Mouse (Mus musculus): Measurements from ENCODE around the gene Hnrnpa1. TPM values are rescaled to one million over a fixed set of nuclear protein-coding genes. Genes with fewer than 3 reads are reported as not detected.
"Not testable (repeated sequence)": the region's sequence is repeated elsewhere in the genome, so short reads cannot be mapped to it uniquely, and the experiment has no call there.

Gene Hnrnpa1
- polyA plus RNA-seq, 1 experiment, result 69.3 TPM

DNA sequence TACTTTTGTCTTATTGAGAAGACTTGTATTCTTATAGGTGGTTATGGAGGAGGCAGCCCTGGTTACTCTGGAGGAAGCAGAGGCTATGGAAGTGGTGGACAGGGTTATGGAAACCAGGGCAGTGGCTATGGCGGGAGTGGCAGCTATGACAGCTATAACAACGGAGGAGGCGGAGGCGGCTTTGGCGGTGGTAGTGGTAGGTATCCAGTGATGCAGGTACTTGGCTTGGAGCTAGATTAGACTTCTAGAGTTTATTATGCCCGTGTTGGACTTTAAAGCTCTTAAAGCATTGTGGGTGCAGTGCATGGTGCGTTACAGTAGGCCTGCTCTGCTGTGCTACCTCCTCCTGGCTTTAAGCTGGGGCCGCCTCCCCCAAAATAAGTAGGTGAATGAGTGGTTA is 2.7 kb downstream of the Hnrnpa1 start:
- no peak for TF ChIP-seq CTCF (conservative IDR thresholded peaks at IDR 0.05; ENCODE audit: insufficient read depth, insufficient read length, low read depth, low read length)
- no peak for TF ChIP-seq POLR2A (IDR thresholded peaks at IDR 0.05; ENCODE audit: low read depth, low read length)
- peaks cover 6% of the 10 kb centered on the region; the same call in 1 of the 2 replicates for H3K4me1 ChIP-seq (ENCODE audit: control insufficient read depth, insufficient read depth, low read length)
- no peak overlapping the region for H3K27ac ChIP-seq (ENCODE audit: insufficient read depth, low read depth, low read length)
- 39% methylated on average over 8 of the region's 8 CpGs for WGBS
- peaks cover 32% of the 10 kb centered on the region for H3K36me3 ChIP-seq (ENCODE audit: control insufficient read depth, insufficient read depth, low read length)
- no peak overlapping the region for H3K4me3 ChIP-seq (ENCODE audit: insufficient read depth, low read depth, low read length)
- no peaks in the 10 kb centered on the region for H3K27me3 ChIP-seq (replicated peaks; ENCODE audit: control insufficient read depth, insufficient read depth, low read length)
- no peak for DNase-seq

DNA sequence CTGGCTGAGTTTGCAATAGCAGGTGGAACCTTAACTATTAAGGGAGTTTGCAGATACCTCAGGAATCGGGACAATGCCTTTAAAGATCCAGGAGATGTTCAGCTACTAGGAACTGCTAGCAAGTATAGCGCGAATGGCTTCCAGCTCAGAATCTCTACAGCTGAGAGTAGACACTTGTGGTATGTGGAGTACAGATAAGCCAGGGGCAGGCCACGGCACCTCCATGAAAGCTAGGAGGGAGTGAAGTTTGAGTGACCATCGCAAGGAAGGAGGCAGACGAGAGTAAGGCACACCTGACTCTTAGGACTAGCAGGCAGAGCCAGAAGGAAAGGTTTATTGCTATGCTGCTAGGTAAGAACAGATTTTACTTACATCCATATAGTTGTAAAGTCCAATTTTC is 5.4 kb downstream of the Hnrnpa1 start:
- no peak for TF ChIP-seq POLR2A (IDR thresholded peaks at IDR 0.05; ENCODE audit: low read depth, low read length)
- no peak for TF ChIP-seq CTCF (conservative IDR thresholded peaks at IDR 0.05; ENCODE audit: insufficient read depth, insufficient read length, low read depth, low read length)
- DNase-seq, result no peak
- Histone ChIP-seq H3K27ac (ENCODE audit: insufficient read depth, low read depth, low read length) (no peak overlapping the region), H3K4me1 (ENCODE audit: control insufficient read depth, insufficient read depth, low read length) (peaks cover 6% of the 10 kb centered on the region; the same call in 1 of the 2 replicates), H3K27me3 (replicated peaks; ENCODE audit: control insufficient read depth, insufficient read depth, low read length) (no peaks in the 10 kb centered on the region), H3K4me3 (ENCODE audit: insufficient read depth, low read depth, low read length) (no peak overlapping the region), H3K36me3 (ENCODE audit: control insufficient read depth, insufficient read depth, low read length) (peaks cover 32% of the 10 kb centered on the region)
- 78% methylated on average over 6 of the region's 6 CpGs for WGBS

DNA sequence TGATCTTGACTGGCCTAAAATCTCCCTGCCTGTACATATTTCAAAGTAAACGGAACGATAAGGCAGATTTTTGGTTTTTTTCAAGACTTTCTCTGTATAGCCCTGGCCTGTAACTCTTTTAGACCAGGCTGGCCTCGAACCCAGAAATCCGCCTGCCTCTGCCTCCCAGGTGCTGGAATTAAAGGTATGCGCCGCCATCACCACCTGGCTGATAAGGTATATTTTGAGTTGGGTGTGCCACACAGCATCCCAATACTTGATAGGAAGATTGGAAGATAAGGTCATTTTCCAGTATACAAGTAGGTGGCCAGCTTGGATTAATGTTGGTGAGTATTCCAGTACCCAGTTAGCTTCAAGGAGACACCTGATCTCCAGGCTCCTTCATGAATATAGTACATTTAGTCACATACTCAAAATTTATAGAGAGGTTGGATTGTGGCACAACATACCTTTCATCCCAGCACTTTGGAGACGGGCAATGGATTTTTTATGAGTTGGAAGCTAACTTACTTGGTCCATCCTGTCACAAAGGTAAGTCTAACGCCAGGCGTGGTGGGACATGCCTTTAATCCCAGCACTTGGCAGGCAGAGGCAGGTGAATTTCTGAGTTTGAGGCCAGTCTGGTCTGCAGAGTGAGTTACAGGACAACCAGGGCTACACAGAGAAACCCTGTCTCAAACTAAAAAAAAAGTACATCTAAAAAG is 7.0 kb downstream of the Hnrnpa1 start:
- Histone ChIP-seq H3K4me3 (ENCODE audit: insufficient read depth, low read depth, low read length) (no peak overlapping the region), H3K27me3 (replicated peaks; ENCODE audit: control insufficient read depth, insufficient read depth, low read length) (no peaks in the 10 kb centered on the region), H3K27ac (ENCODE audit: insufficient read depth, low read depth, low read length) (no peak overlapping the region), H3K36me3 (ENCODE audit: control insufficient read depth, insufficient read depth, low read length) (peaks cover 27% of the 10 kb centered on the region), H3K4me1 (ENCODE audit: control insufficient read depth, insufficient read depth, low read length) (peaks cover 2% of the 10 kb centered on the region; the same call in 1 of the 2 replicates)
- 89% methylated on average over 9 of the region's 9 CpGs for WGBS
- TF ChIP-seq POLR2A (IDR thresholded peaks at IDR 0.05; ENCODE audit: low read depth, low read length) (no peak), CTCF (conservative IDR thresholded peaks at IDR 0.05; ENCODE audit: insufficient read depth, insufficient read length, low read depth, low read length) (no peak)
- no peak for DNase-seq

GRCm38 (mm10) chr15:103247782-103248400 is 7.7 kb downstream of the Hnrnpa1 start:
- Histone ChIP-seq H3K27me3 (replicated peaks; ENCODE audit: control insufficient read depth, insufficient read depth, low read length) (no peaks in the 10 kb centered on the region), H3K4me1 (ENCODE audit: control insufficient read depth, insufficient read depth, low read length) (0 out of 2 replicates have a peak, but pooled peaks cover 2% of the 10 kb centered on the region), H3K27ac (ENCODE audit: insufficient read depth, low read depth, low read length) (no peak overlapping the region), H3K36me3 (ENCODE audit: control insufficient read depth, insufficient read depth, low read length) (peaks cover 23% of the 10 kb centered on the region), H3K4me3 (ENCODE audit: insufficient read depth, low read depth, low read length) (no peak overlapping the region)
- DNase-seq, result no peak
- TF ChIP-seq CTCF (conservative IDR thresholded peaks at IDR 0.05; ENCODE audit: insufficient read depth, insufficient read length, low read depth, low read length) (no peak), POLR2A (IDR thresholded peaks at IDR 0.05; ENCODE audit: low read depth, low read length) (no peak)

- Histone ChIP-seq H3K4me3 (ENCODE audit: insufficient read depth, low read depth, low read length) (no peak overlapping the region), H3K4me1 (ENCODE audit: control insufficient read depth, insufficient read depth, low read length) (no peaks in the 10 kb centered on the region), H3K36me3 (ENCODE audit: control insufficient read depth, insufficient read depth, low read length) (peaks cover 18% of the 10 kb centered on the region), H3K27me3 (replicated peaks; ENCODE audit: control insufficient read depth, insufficient read depth, low read length) (no peaks in the 10 kb centered on the region), H3K27ac (ENCODE audit: insufficient read depth, low read depth, low read length) (no peak overlapping the region)
- TF ChIP-seq POLR2A (IDR thresholded peaks at IDR 0.05; ENCODE audit: low read depth, low read length) (no peak), CTCF (conservative IDR thresholded peaks at IDR 0.05; ENCODE audit: insufficient read depth, insufficient read length, low read depth, low read length) (no peak)
- 66% methylated on average over 28 of the region's 28 CpGs for WGBS
- DNase-seq, result no peak
These were observed 8.4 kb downstream of the Hnrnpa1 start for GRCm38 (mm10) chr15:103248401-103249313.

GRCm38 (mm10) chr15:103249511-103249910 is 9.3 kb downstream of the Hnrnpa1 start:
- not testable (repeated sequence) for H3K4me3 ChIP-seq (ENCODE audit: insufficient read depth, low read depth, low read length); H3K27ac ChIP-seq (ENCODE audit: insufficient read depth, low read depth, low read length); DNase-seq; H3K4me1 ChIP-seq (ENCODE audit: control insufficient read depth, insufficient read depth, low read length); H3K27me3 ChIP-seq (replicated peaks; ENCODE audit: control insufficient read depth, insufficient read depth, low read length)
- WGBS, result 92% methylated on average over 6 of the region's 6 CpGs
- H3K36me3 ChIP-seq (ENCODE audit: control insufficient read depth, insufficient read depth, low read length), result peaks cover 18% of the 10 kb centered on the region
